ENCODE assay signal across 15 mouse cellular contexts in genomic region chr15:81064661-81065060, GRCm38 (mm10).
A peak's percentile ranks its signal among the peaks of the same experiment; 100 is the strongest.
DNase-seq lines count a peak whose midpoint lies in the region; ATAC-seq and TF ChIP-seq lines count a peak whose summit lies in the region.
"Had no signal": no experiment of that assay in that cellular context is flagged by ENCODE, and none has a peak within 500 bp of the region (broad histone marks: within the 10 kb centered on the region; RNA-seq: fewer than 3 reads in every experiment).

No protein-coding gene starts in this region.

- H3K4me3 ChIP-seq in layer of hippocampus, adult 2 months = no peak overlapping the region
- no peak overlapping the region for H3K4me3 ChIP-seq in lung, postnatal 0 days (ENCODE audit: low read depth, low read length)
- H3K4me3 ChIP-seq in intestine, postnatal 0 days (ENCODE audit: low read depth, low read length) = no peak overlapping the region
- no peak overlapping the region for H3K4me3 ChIP-seq in hindbrain, embryonic 13.5 days
- H3K4me3 ChIP-seq: embryonic facial prominence, embryonic 10.5 days; embryonic facial prominence, embryonic 12.5 days; forebrain, embryonic 13.5 days; forebrain, embryonic 15.5 days had no signal

- no peak overlapping the region for H3K4me2 ChIP-seq in lung, postnatal 0 days (replicated peaks; ENCODE audit: low read depth, low read length)
- H3K4me2 ChIP-seq in intestine, postnatal 0 days (replicated peaks; ENCODE audit: low read depth) = no peak overlapping the region
- H3K4me2 ChIP-seq in hindbrain, embryonic 13.5 days = no peak overlapping the region
- H3K4me2 ChIP-seq: embryonic facial prominence, embryonic 12.5 days; forebrain, embryonic 13.5 days; forebrain, embryonic 15.5 days had no signal

- peaks cover 5% of the 10 kb centered on the region for H3K4me1 ChIP-seq in lung, postnatal 0 days (ENCODE audit: insufficient read depth, low read depth, low read length)
- H3K4me1 ChIP-seq in intestine, postnatal 0 days (replicated peaks; ENCODE audit: control insufficient read depth, insufficient read depth, low read length) = no peaks in the 10 kb centered on the region
- H3K4me1 ChIP-seq in hindbrain, embryonic 13.5 days (replicated peaks) = peaks cover 16% of the 10 kb centered on the region

- TF ChIP-seq CTCF in layer of hippocampus, adult 2 months (conservative IDR thresholded peaks at IDR 0.05) = no peak
- no peak for TF ChIP-seq CTCF in lung, postnatal 0 days (IDR thresholded peaks at IDR 0.05)
- TF ChIP-seq CTCF in intestine, postnatal 0 days (IDR thresholded peaks at IDR 0.05; ENCODE audit: low read depth) = no peak

- 0 out of 2 replicates have a peak overlapping the region, but pooled peaks have one; percentile 18 for H3K27ac ChIP-seq in layer of hippocampus, adult 2 months
- H3K27ac ChIP-seq in lung, postnatal 0 days (ENCODE audit: low read length) = no peak overlapping the region
- H3K27ac ChIP-seq in intestine, postnatal 0 days (ENCODE audit: low read depth, low read length) = no peak overlapping the region
- H3K27ac ChIP-seq in hindbrain, embryonic 13.5 days = no peak overlapping the region
- H3K27ac ChIP-seq: embryonic facial prominence, embryonic 10.5 days; embryonic facial prominence, embryonic 12.5 days; forebrain, embryonic 13.5 days; forebrain, embryonic 15.5 days had no signal

- DNase-seq in layer of hippocampus, adult 2 months (ENCODE audit: low spot score in 2 of 2) = no peak
- DNase-seq in layer of hippocampus, adult 8-10 months (ENCODE audit: low spot score in 2 of 2) = no peak
- DNase-seq in lung, postnatal 0 days (ENCODE audit: low spot score) = peak; percentile 61
- DNase-seq in lung, postnatal 10 days = peak; percentile 36
- DNase-seq in lung, postnatal 25 days (ENCODE audit: low spot score) = peak; percentile 65
- no peak for DNase-seq in adrenal gland, postnatal 4 days (ENCODE audit: low spot score in 2 of 2)
- DNase-seq: adrenal gland, adult 2 months; adrenal gland, postnatal 25 days; cerebellum, adult 11-12 months had no signal

- no peak overlapping the region for H3K9ac ChIP-seq in lung, postnatal 0 days (replicated peaks; ENCODE audit: low read depth)
- no peak overlapping the region for H3K9ac ChIP-seq in intestine, postnatal 0 days (ENCODE audit: low read depth, low read length)
- no peak overlapping the region for H3K9ac ChIP-seq in hindbrain, embryonic 13.5 days
- H3K9ac ChIP-seq: embryonic facial prominence, embryonic 12.5 days; forebrain, embryonic 13.5 days; forebrain, embryonic 15.5 days had no signal

- 0 out of 2 replicates have a peak, but pooled peaks have one; percentile 39 for TF ChIP-seq EP300 in lung, postnatal 0 days (IDR thresholded peaks at IDR 0.05)

- H3K27me3 ChIP-seq in lung, postnatal 0 days (replicated peaks; ENCODE audit: insufficient read depth, low read length) = no peaks in the 10 kb centered on the region
- no peaks in the 10 kb centered on the region for H3K27me3 ChIP-seq in intestine, postnatal 0 days (replicated peaks; ENCODE audit: control insufficient read depth, insufficient read depth, low read length)
- no peaks in the 10 kb centered on the region for H3K27me3 ChIP-seq in hindbrain, embryonic 13.5 days
- H3K27me3 ChIP-seq: embryonic facial prominence, embryonic 12.5 days; forebrain, embryonic 13.5 days; forebrain, embryonic 15.5 days had no signal

- ATAC-seq in lung, postnatal 0 days = peak; percentile 78
- ATAC-seq in intestine, postnatal 0 days = no peak
- no peak for ATAC-seq in hindbrain, embryonic 13.5 days (ENCODE audit: low FRiP score)
- ATAC-seq: forebrain, embryonic 13.5 days; forebrain, embryonic 15.5 days had no signal

- WGBS in lung, postnatal 0 days = 75% methylated on average over 4 of the region's 4 CpGs
- WGBS in intestine, postnatal 0 days = 93% methylated on average over 4 of the region's 4 CpGs
- WGBS in hindbrain, embryonic 13.5 days = 97% methylated on average over 4 of the region's 4 CpGs

- no peaks in the 10 kb centered on the region for H3K36me3 ChIP-seq in lung, postnatal 0 days (ENCODE audit: insufficient read depth, low read length)
- H3K36me3 ChIP-seq in intestine, postnatal 0 days (ENCODE audit: control insufficient read depth, insufficient read depth) = no peaks in the 10 kb centered on the region
- H3K36me3 ChIP-seq in hindbrain, embryonic 13.5 days = peaks cover 3% of the 10 kb centered on the region; the same call in 1 of the 2 replicates
- H3K36me3 ChIP-seq: embryonic facial prominence, embryonic 12.5 days; forebrain, embryonic 15.5 days had no signal

- H3K9me3 ChIP-seq in lung, postnatal 0 days (ENCODE audit: low read length) = no peaks in the 10 kb centered on the region
- no peaks in the 10 kb centered on the region for H3K9me3 ChIP-seq in intestine, postnatal 0 days (ENCODE audit: control insufficient read depth)
- no peaks in the 10 kb centered on the region for H3K9me3 ChIP-seq in hindbrain, embryonic 13.5 days
- H3K9me3 ChIP-seq: embryonic facial prominence, embryonic 10.5 days; embryonic facial prominence, embryonic 12.5 days; forebrain, embryonic 13.5 days; forebrain, embryonic 15.5 days had no signal

Comparison
In these comparisons a context has a peak if more than half of its experiments do, and no peak if none do; other contexts are left out.
1. DNase-seq: peak in lung, postnatal 0 days (single experiment), lung, postnatal 10 days (single experiment) and lung, postnatal 25 days (single experiment); none in layer of hippocampus, adult 2 months (0 of 2), layer of hippocampus, adult 8-10 months (0 of 2) and adrenal gland, postnatal 4 days (0 of 2).